Mouse (Mus musculus): Measurements from ENCODE around the gene Zfp420.

Zfp420 gene

GRCm38 (mm10) chr7:29898351-29898750, 38.6 kb downstream of the Zfp420 start:
- DNase-seq (ENCODE audit: low read depth, low spot score): peak; percentile 56

- no peak for DNase-seq (ENCODE audit: low read depth, low spot score)
These were observed 44.3 kb downstream of the Zfp420 start for GRCm38 (mm10) chr7:29904101-29904500.

- DNase-seq (ENCODE audit: low read depth, low spot score): peak; percentile 93
These were observed 46.3 kb downstream of the Zfp420 start, which contains the start of gene Zfp27 for GRCm38 (mm10) chr7:29905966-29906681. Gene Zfp27, minus strand, starts transcription at chr7:29906572.

- DNase-seq (ENCODE audit: low read depth, low spot score): no peak
These were observed 46.9 kb downstream of the Zfp420 start for GRCm38 (mm10) chr7:29906682-29907058.

GRCm38 (mm10) chr7:29907206-29907605, 47.4 kb downstream of the Zfp420 start:
- no peak for DNase-seq (ENCODE audit: low read depth, low spot score)

GRCm38 (mm10) chr7:29908130-29908950, 48.6 kb downstream of the Zfp420 start, which contains the start of gene Zfp383:
Gene Zfp383, plus strand, starts transcription at chr7:29908223.
- peak; percentile 91 for DNase-seq (ENCODE audit: low read depth, low spot score)

GRCm38 (mm10) chr7:29910252-29910651, 50.5 kb downstream of the Zfp420 start:
- DNase-seq (ENCODE audit: low read depth, low spot score): peak; percentile 57

- DNase-seq (ENCODE audit: low read depth, low spot score): peak; percentile 28
These were observed 52.4 kb downstream of the Zfp420 start for GRCm38 (mm10) chr7:29912172-29912571.

GRCm38 (mm10) chr7:29917371-29918061, 57.7 kb downstream of the Zfp420 start:
- DNase-seq (ENCODE audit: low read depth, low spot score): no peak

- no peak for DNase-seq (ENCODE audit: low read depth, low spot score)
These were observed 58.3 kb downstream of the Zfp420 start for GRCm38 (mm10) chr7:29918062-29918453.

- no peak for DNase-seq (ENCODE audit: low read depth, low spot score)
These were observed 61.8 kb downstream of the Zfp420 start for GRCm38 (mm10) chr7:29921439-29922093.

- no peak for DNase-seq (ENCODE audit: low read depth, low spot score)
These were observed 63.0 kb downstream of the Zfp420 start for GRCm38 (mm10) chr7:29922780-29923179.
